Mouse (Mus musculus): ENCODE measurements at regions not wholly inside any gene's neighbourhood (a gene's known extent, or its start where the extent isn't known, plus 50 kb on each side); places are given as distances from the start of the nearest gene placed in this dataset.

DNA sequence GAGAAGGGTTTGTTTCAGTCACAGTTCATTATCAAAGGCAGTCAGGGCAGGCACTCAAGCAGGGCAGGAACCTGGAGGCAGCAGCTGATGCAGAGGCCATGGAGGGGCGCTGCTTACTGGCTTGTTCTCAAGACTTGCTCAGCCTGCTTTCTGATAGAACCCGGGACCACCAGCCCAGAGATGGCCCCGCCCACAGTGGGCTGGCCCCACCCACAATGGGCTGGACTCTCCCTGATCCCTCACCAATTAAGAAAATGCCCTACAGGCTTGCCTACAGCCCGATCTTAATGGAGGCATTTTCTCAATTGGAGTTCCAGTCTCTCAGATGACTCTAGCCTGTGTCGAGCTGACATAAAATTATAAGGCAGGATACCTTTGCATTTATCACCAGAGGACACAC, 129.7 kb downstream of the Cryba4 start:
- TF ChIP-seq CTCF (IDR thresholded peaks at IDR 0.05) (no peak), EP300 (IDR thresholded peaks at IDR 0.05) (no peak)
